Mouse (Mus musculus) heart, postnatal 0 days (tissue): ENCODE results near the gene Mia. TPM values are rescaled to one million over a fixed set of nuclear protein-coding genes. Genes with fewer than 3 reads are reported as not detected.

Source experiments
- ATAC-seq: fragments of 200-750 bp; cut with Nextera tagmentation; 2 replicates; pipeline ENCODE4 v1.8.0; 2017; ENCODE audit warnings: low read depth, moderate number of reproducible peaks, moderate library complexity; ENCODE audit not compliant: insufficient read depth
- DNase-seq: peaks from one replicate; pipeline ENCODE4 v3.0.0-alpha.2; 2016; ENCODE audit warnings: low spot score
- H3K27ac ChIP-seq: fragments of 300-500 bp; sonication (generic); 2 replicates; pipeline ENCODE4 v1.5.1; 2014; ENCODE audit warnings: low read depth, mild to moderate bottlenecking
- H3K27me3 ChIP-seq: fragments of 300-500 bp; sonication (generic); 2 replicates; pipeline ENCODE4 v1.6.1; 2014; ENCODE audit warnings: low read length, mixed read lengths; ENCODE audit not compliant: control insufficient read depth, insufficient read depth
- H3K36me3 ChIP-seq: fragments of 300-500 bp; sonication (generic); replicated peaks from 2 replicates; pipeline ENCODE4 v1.6.1; 2014; ENCODE audit warnings: low read length, mixed read lengths; ENCODE audit not compliant: control insufficient read depth, insufficient read depth
- H3K4me1 ChIP-seq: fragments of 300-500 bp; sonication (generic); 2 replicates; pipeline ENCODE4 v1.6.1; 2014; ENCODE audit warnings: antibody characterized with exemption; ENCODE audit not compliant: control insufficient read depth, insufficient read depth
- H3K4me2 ChIP-seq: fragments of 300-500 bp; sonication (generic); 2 replicates; pipeline ENCODE4 v1.6.1; 2014; ENCODE audit warnings: low read depth, mild to moderate bottlenecking, low read length, moderate library complexity
- H3K4me3 ChIP-seq: fragments of 300-500 bp; sonication (generic); 2 replicates; pipeline ENCODE4 v1.5.1; 2014; ENCODE audit warnings: low read depth, low read length
- H3K9ac ChIP-seq: fragments of 300-500 bp; sonication (generic); replicated peaks from 2 replicates; pipeline ENCODE4 v1.6.1; 2014; ENCODE audit warnings: low read depth, low read length, mixed read lengths
- H3K9me3 ChIP-seq: fragments of 300-500 bp; sonication (generic); replicated peaks from 2 replicates; pipeline ENCODE4 v1.6.1; 2016; ENCODE audit warnings: low read length; ENCODE audit not compliant: control insufficient read depth
- CTCF ChIP-seq: IDR thresholded peaks from 2 replicates; pipeline ENCODE4 v1.5.1; 2016; ENCODE audit warnings: antibody characterized with exemption, control low read depth, low read depth
- EP300 ChIP-seq: IDR thresholded peaks from 2 replicates; pipeline ENCODE4 v1.6.1; 2016; ENCODE audit warnings: antibody characterized with exemption, low read depth
- WGBS: fragments of 180-500 bp; shearing (Covaris S2); extraction: QIAGEN DNeasy Blood & Tissue Kit; methylation state at CpG from one replicate; pipeline ENCODE4 v1.1.7; 2014; 5-methylcytosine and 5-hydroxymethylcytosine counted together
- polyA plus RNA-seq: library from polyadenylated mRNA; unstranded; fragments of >200 nt; fragmentation: Nextera tagmentation; extraction: Ambion mirVana; gene quantifications from 2 replicates; pipeline ENCODE4 v1.2.1, GENCODE M21; 2015
- total RNA-seq: library from RNA; depleted of rRNA; stranded (reverse); fragments of >200 nt; gene quantifications from 2 replicates; pipeline ENCODE4 v1.2.3, GENCODE M21; 2014; ENCODE audit warnings: low replicate concordance; rRNA removed

Mia gene
- total RNA-seq (not detected in 2 replicates), polyA plus RNA-seq (0.25 and 0.38 TPM in 2 replicates)

DNA sequence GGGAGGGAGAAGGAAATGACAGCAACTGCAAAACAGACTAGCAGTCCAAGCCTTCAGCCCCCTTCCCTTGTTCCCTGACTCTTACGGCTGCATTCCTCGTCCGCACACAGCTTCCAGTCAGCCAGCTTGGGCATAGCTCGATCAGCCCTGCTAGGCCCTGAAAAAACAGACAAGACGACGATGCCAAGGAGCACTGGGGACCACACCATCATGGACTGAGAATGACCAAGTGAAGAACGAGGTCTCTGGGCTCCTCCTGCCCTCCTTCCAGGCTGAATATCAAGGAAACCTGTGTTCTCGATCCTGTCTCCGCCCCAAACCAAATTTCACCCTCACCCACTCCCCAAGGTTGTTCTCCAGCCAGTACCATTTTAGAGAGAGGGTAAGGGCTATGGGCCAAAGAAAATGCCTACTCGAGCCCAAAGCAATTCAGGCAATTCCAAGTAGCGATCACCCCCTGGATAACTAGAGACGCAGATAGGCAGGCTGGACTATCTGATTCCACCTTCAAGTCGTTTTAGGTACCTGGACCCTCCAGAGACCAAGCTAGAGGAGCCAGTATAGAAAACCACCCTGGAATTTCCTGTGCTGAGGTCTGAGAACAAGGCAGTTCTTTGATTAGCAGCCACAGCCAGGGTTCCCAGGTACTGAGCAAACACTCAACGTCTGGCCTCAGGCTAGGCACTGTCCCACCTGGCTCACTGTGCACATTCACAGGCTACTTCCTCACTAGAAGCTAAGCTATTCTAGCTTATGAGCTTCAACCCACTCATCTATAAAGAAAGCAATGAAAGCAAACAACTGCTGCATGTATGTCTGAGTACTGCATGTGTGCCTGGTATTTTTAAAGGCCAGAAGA lies at the start of gene Mia, which contains the start of gene Gm21983:
Gene Mia, minus strand, starts transcription at position 321 of the 859 bp plus-strand sequence.
Gene Gm21983, minus strand, starts transcription at position 250 of the 859 bp plus-strand sequence.
- H3K4me1 ChIP-seq, result peaks cover 12% of the 10 kb centered on the region
- no peaks in the 10 kb centered on the region for H3K27me3 ChIP-seq
- WGBS, result 64% methylated on average over 14 of the region's 14 CpGs
- no peaks in the 10 kb centered on the region for H3K9me3 ChIP-seq
- peaks cover 21% of the 10 kb centered on the region for H3K36me3 ChIP-seq
- no peak within 1 kb of the TSS for H3K27ac ChIP-seq
- no peak within 1 kb of the TSS for H3K4me3 ChIP-seq
- no peak within 1 kb of the TSS for H3K4me2 ChIP-seq
- no peak for DNase-seq
- H3K9ac ChIP-seq, result no peak within 1 kb of the TSS
- no peak for ATAC-seq
- no peak for TF ChIP-seq EP300
- no peak for TF ChIP-seq CTCF

GRCm38 (mm10) chr7:27228865-27229264 lies 47.9 kb upstream of the Mia start:
- Histone ChIP-seq H3K27me3 (no peaks in the 10 kb centered on the region), H3K4me2 (peak overlapping the region; percentile 79), H3K9me3 (no peaks in the 10 kb centered on the region), H3K9ac (peak overlapping the region; percentile 75), H3K36me3 (no peaks in the 10 kb centered on the region), H3K4me3 (peak overlapping the region; percentile 73), H3K4me1 (peaks cover 24% of the 10 kb centered on the region), H3K27ac (peak overlapping the region; percentile 84)
- DNase-seq, result no peak
- ATAC-seq, result no peak
- WGBS, result 12% methylated on average over 6 of the region's 6 CpGs
- TF ChIP-seq EP300 (no peak), CTCF (no peak)

GRCm38 (mm10) chr7:27228281-27228821 lies 47.4 kb upstream of the Mia start, which contains the start of gene Itpkc:
TSS of gene Itpkc (minus strand) at chr7:27228661.
- no peaks in the 10 kb centered on the region for H3K9me3 ChIP-seq
- H3K4me3 ChIP-seq, result peak within 1 kb of the TSS; percentile 73
- peak; percentile 85 for ATAC-seq
- no peak; the same call in 1 of the 2 replicates for TF ChIP-seq CTCF
- no peaks in the 10 kb centered on the region for H3K36me3 ChIP-seq
- peaks cover 22% of the 10 kb centered on the region for H3K4me1 ChIP-seq
- H3K9ac ChIP-seq, result peak within 1 kb of the TSS; percentile 75
- peak within 1 kb of the TSS; percentile 79 for H3K4me2 ChIP-seq
- under 1% methylated on average over 49 of the region's 49 CpGs for WGBS
- DNase-seq, result peak; percentile 93
- H3K27me3 ChIP-seq, result no peaks in the 10 kb centered on the region
- H3K27ac ChIP-seq, result peak within 1 kb of the TSS; percentile 84

DNA sequence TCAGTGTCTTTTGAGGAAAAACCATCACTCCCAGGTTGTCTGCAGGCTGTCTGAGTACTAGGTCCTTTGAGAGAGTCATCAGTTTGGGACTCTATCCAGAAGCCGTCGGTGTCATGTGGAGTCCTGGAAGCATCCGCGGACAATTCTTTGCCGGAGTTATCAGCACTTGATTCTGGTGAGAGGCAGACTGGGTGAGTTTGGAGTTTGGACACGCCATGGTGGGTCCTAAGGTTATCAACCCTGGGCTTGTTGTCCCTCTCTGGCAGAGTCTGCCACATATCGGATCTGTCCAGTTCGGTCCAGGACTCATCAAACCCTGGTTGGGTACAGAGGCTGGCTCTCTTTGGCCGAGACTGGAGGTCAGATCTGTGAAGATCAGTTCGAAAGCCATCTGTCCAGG lies 46.7 kb upstream of the Mia start:
- TF ChIP-seq CTCF (no peak), EP300 (no peak)
- no peaks in the 10 kb centered on the region for H3K9me3 ChIP-seq
- ATAC-seq, result no peak; the same call in 1 of the 2 replicates
- DNase-seq, result no peak
- peak overlapping the region; percentile 73 for H3K4me3 ChIP-seq
- no peaks in the 10 kb centered on the region for H3K27me3 ChIP-seq
- peaks cover 20% of the 10 kb centered on the region for H3K4me1 ChIP-seq
- H3K27ac ChIP-seq, result peak overlapping the region; percentile 84
- WGBS, result 2% methylated on average over 10 of the region's 10 CpGs
- peak overlapping the region; percentile 79 for H3K4me2 ChIP-seq
- H3K36me3 ChIP-seq, result no peaks in the 10 kb centered on the region
- peak overlapping the region; percentile 75 for H3K9ac ChIP-seq

DNA sequence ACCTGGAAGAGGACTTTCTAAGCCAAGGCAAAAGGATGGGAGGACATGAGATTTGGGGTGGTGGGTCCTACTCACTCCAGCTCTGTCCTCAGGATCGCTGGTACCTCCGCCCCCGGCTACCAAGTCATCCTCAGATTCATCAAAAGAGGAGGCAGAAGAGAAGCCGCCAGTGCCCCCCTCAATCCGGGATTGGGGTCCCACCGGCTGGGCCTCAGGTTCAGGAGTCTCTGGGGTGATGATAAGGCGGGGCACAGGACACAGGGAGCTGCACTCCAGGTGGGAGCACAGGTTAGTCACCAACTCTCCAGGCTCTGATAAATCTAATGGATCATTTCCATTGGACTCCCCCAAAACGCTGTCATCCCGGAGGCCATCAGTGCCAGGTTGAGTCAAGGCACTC lies 46.3 kb upstream of the Mia start:
- TF ChIP-seq EP300 (no peak), CTCF (no peak)
- H3K27ac ChIP-seq, result no peak overlapping the region
- H3K4me3 ChIP-seq, result peak overlapping the region; percentile 73
- peak overlapping the region; percentile 75; the same call in 1 of the 2 replicates for H3K9ac ChIP-seq
- peak overlapping the region; percentile 79 for H3K4me2 ChIP-seq
- ATAC-seq (no peak), DNase-seq (no peak)
- WGBS, result 37% methylated on average over 9 of the region's 9 CpGs
- H3K36me3 ChIP-seq, result no peaks in the 10 kb centered on the region
- no peaks in the 10 kb centered on the region for H3K27me3 ChIP-seq
- peaks cover 17% of the 10 kb centered on the region for H3K4me1 ChIP-seq
- H3K9me3 ChIP-seq, result no peaks in the 10 kb centered on the region
